Mouse (Mus musculus) MEL (cell line): ENCODE measurements around the gene Rgr. TPM values are rescaled to one million over a fixed set of nuclear protein-coding genes. Genes with fewer than 3 reads are reported as not detected.

Source experiments
- DNase-seq: peaks from one replicate; pipeline ENCODE4 v3.0.0; 2011; ENCODE audit warnings: low read depth, low spot score
- H3K27ac ChIP-seq: 2 replicates; pipeline ENCODE4 v1.5.1; 2012; ENCODE audit warnings: low read depth, mild to moderate bottlenecking, control low read depth, low read length, moderate library complexity; ENCODE audit not compliant: control insufficient read depth
- H3K27me3 ChIP-seq, 2 experiments: fragments of 150-350 bp in 1 of 2; sonication (generic) in 1 of 2; 2 replicates each; pipeline ENCODE4 v1.6.1; 2012; ENCODE audit warnings: low read length in 2 of 2, mild to moderate bottlenecking in 2 of 2, improper control_type of control experiment in 1 of 2, moderate library complexity in 1 of 2; ENCODE audit not compliant: insufficient read depth in 2 of 2, control insufficient read depth in 1 of 2
- H3K36me3 ChIP-seq, 2 experiments: 2 replicates each; pipeline ENCODE4 v1.6.1; 2012 to 2014; ENCODE audit warnings: low read length in 2 of 2, improper control_type of control experiment in 1 of 2, inconsistent platforms in 1 of 2, mild to moderate bottlenecking in 1 of 2; ENCODE audit not compliant: insufficient read depth in 2 of 2, control insufficient read depth in 1 of 2
- H3K4me1 ChIP-seq, 2 experiments: fragments of 150-350 bp in 1 of 2; sonication (generic) in 1 of 2; 2 replicates each; pipeline ENCODE4 v1.6.1; 2012; ENCODE audit warnings: low read length in 2 of 2, improper control_type of control experiment in 1 of 2, mild to moderate bottlenecking in 1 of 2; ENCODE audit not compliant: insufficient read depth in 2 of 2, control insufficient read depth in 1 of 2
- H3K4me3 ChIP-seq, 2 experiments: fragments of 150-350 bp in 1 of 2; sonication (generic) in 1 of 2; 2 replicates each; pipeline ENCODE4 v1.5.1; 2012; ENCODE audit warnings: low read depth in 2 of 2, low read length in 2 of 2, mild to moderate bottlenecking in 2 of 2, moderate library complexity in 2 of 2, control low read depth in 1 of 2, improper control_type of control experiment in 1 of 2; ENCODE audit not compliant: control insufficient read depth in 1 of 2, insufficient read depth in 1 of 2
- H3K79me2 ChIP-seq: 2 replicates; pipeline ENCODE4 v1.6.1; 2012; ENCODE audit warnings: mild to moderate bottlenecking, low read length, moderate library complexity; ENCODE audit not compliant: control insufficient read depth, poor library complexity, insufficient read depth
- H3K9ac ChIP-seq: 2 replicates; pipeline ENCODE4 v1.6.1; 2012; ENCODE audit warnings: low read depth, mild to moderate bottlenecking, control low read depth, low read length, moderate library complexity; ENCODE audit not compliant: control insufficient read depth, poor library complexity, severe bottlenecking
- H3K9me3 ChIP-seq: fragments of 150-350 bp; sonication (generic); replicated peaks from 2 replicates; pipeline ENCODE4 v1.6.1; 2012; ENCODE audit warnings: mild to moderate bottlenecking, low read length, improper control_type of control experiment, moderate library complexity; ENCODE audit not compliant: insufficient read depth
- BHLHE40 ChIP-seq: IDR thresholded peaks from 2 replicates; pipeline ENCODE4 v1.6.1; 2012; ENCODE audit warnings: low read depth, mild to moderate bottlenecking, inconsistent platforms, low read length, improper control_type of control experiment, borderline replicate concordance
- CHD1 ChIP-seq: IDR thresholded peaks from 2 replicates; pipeline ENCODE4 v1.6.1; 2012; ENCODE audit warnings: low read depth, mild to moderate bottlenecking, inconsistent platforms, low read length, improper control_type of control experiment
- E2F4 ChIP-seq: IDR thresholded peaks from 2 replicates; pipeline ENCODE4 v1.6.1; 2011; ENCODE audit warnings: low read depth, low read length, improper control_type of control experiment, borderline replicate concordance
- ELF1 ChIP-seq: IDR thresholded peaks from 2 replicates; pipeline ENCODE4 v1.6.1; 2014; ENCODE audit warnings: low read depth, mild to moderate bottlenecking, inconsistent platforms, low read length, improper control_type of control experiment, moderate library complexity
- EP300 ChIP-seq, 2 experiments: IDR thresholded peaks; 2 replicates each; pipeline ENCODE4 v1.6.1; 2011; ENCODE audit warnings: improper control_type of control experiment in 2 of 2, low read length in 2 of 2, low read depth in 1 of 2, mild to moderate bottlenecking in 1 of 2
- ETS1 ChIP-seq: IDR thresholded peaks from 2 replicates; pipeline ENCODE4 v1.6.1; 2012; ENCODE audit warnings: low read depth, mild to moderate bottlenecking, inconsistent platforms, low read length, improper control_type of control experiment, moderate library complexity
- GABPA ChIP-seq: IDR thresholded peaks from 2 replicates; pipeline ENCODE4 v1.6.1; 2012; ENCODE audit warnings: low read depth, mild to moderate bottlenecking, inconsistent platforms, low read length, improper control_type of control experiment, moderate library complexity
- JUND ChIP-seq: IDR thresholded peaks from 2 replicates; pipeline ENCODE4 v1.6.1; 2011; ENCODE audit warnings: low read depth, mild to moderate bottlenecking, improper control_type of control experiment, low read length
- KAT2A ChIP-seq: conservative IDR thresholded peaks from 2 replicates; pipeline ENCODE4 v1.6.1; 2012; ENCODE audit warnings: low read depth, low read length, improper control_type of control experiment, inconsistent platforms
- MAFK ChIP-seq: IDR thresholded peaks from 2 replicates; pipeline ENCODE4 v1.6.1; 2011; ENCODE audit warnings: low read depth, mild to moderate bottlenecking, low read length, improper control_type of control experiment, borderline replicate concordance
- MAX ChIP-seq: IDR thresholded peaks from 2 replicates; pipeline ENCODE4 v1.6.1; 2011; ENCODE audit warnings: low read length, improper control_type of control experiment
- MEF2A ChIP-seq: IDR thresholded peaks from 2 replicates; pipeline ENCODE4 v1.6.1; 2014; ENCODE audit warnings: low read depth, mild to moderate bottlenecking, inconsistent platforms, low read length, improper control_type of control experiment; ENCODE audit not compliant: poor library complexity, insufficient replicate concordance, severe bottlenecking; ENCODE audit errors: extremely low read depth
- MYB ChIP-seq: IDR thresholded peaks from 2 replicates; pipeline ENCODE4 v1.6.1; 2011; ENCODE audit warnings: mild to moderate bottlenecking, low read depth, low read length, improper control_type of control experiment
- NRF1 ChIP-seq: IDR thresholded peaks from 2 replicates; pipeline ENCODE4 v1.6.1; 2014; ENCODE audit warnings: low read depth, mild to moderate bottlenecking, inconsistent platforms, low read length, improper control_type of control experiment, moderate library complexity; ENCODE audit not compliant: poor library complexity, insufficient read depth, severe bottlenecking
- POLR2A ChIP-seq, 2 experiments: IDR thresholded peaks; 2 replicates each; pipeline ENCODE4 v1.6.1; 2011 to 2012; ENCODE audit warnings: low read length in 2 of 2, mild to moderate bottlenecking in 2 of 2, control low read depth in 1 of 2, improper control_type of control experiment in 1 of 2, low read depth in 1 of 2, moderate library complexity in 1 of 2; ENCODE audit not compliant: control insufficient read depth in 1 of 2, insufficient read depth in 1 of 2, poor library complexity in 1 of 2
- RAD21 ChIP-seq: IDR thresholded peaks from 2 replicates; pipeline ENCODE4 v1.6.1; 2011; ENCODE audit warnings: mild to moderate bottlenecking, low read depth, low read length, improper control_type of control experiment
- RCOR1 ChIP-seq: IDR thresholded peaks from 2 replicates; pipeline ENCODE4 v1.6.1; 2012; ENCODE audit warnings: low read depth, mild to moderate bottlenecking, inconsistent platforms, low read length, improper control_type of control experiment
- SIN3A ChIP-seq: IDR thresholded peaks from 2 replicates; pipeline ENCODE4 v1.6.1; 2012; ENCODE audit warnings: low read length, improper control_type of control experiment, inconsistent platforms
- SMC3 ChIP-seq: IDR thresholded peaks from 2 replicates; pipeline ENCODE4 v1.6.1; 2011; ENCODE audit warnings: low read depth, low read length, improper control_type of control experiment
- TBP ChIP-seq: IDR thresholded peaks from 2 replicates; pipeline ENCODE4 v1.8.0; 2011; ENCODE audit warnings: low read depth, low read length, improper control_type of control experiment
- UBTF ChIP-seq: IDR thresholded peaks from 2 replicates; pipeline ENCODE4 v1.6.1; 2012; ENCODE audit warnings: low read depth, mild to moderate bottlenecking, inconsistent platforms, low read length, improper control_type of control experiment, moderate library complexity, borderline replicate concordance; ENCODE audit not compliant: insufficient read depth
- ZKSCAN1 ChIP-seq: IDR thresholded peaks from 2 replicates; pipeline ENCODE4 v1.6.1; 2012; ENCODE audit warnings: low read depth, mild to moderate bottlenecking, inconsistent platforms, low read length, improper control_type of control experiment, moderate library complexity
- polyA plus RNA-seq, 2 experiments: library from polyadenylated mRNA; stranded (reverse) in 1 of 2; unstranded in 1 of 2; fragments of >175 nt in 1 of 2; fragments of >200 nt in 1 of 2; gene quantifications; 2 replicates each; pipeline versions ENCODE4 v1.2.1 to v1.2.4; 2012; ENCODE audit warnings: low replicate concordance in 2 of 2, low read depth in 1 of 2; ENCODE audit not compliant: insufficient read length in 2 of 2, insufficient read depth in 1 of 2, missing spikeins in 1 of 2
- total RNA-seq: library from RNA; depleted of rRNA; stranded (reverse); fragments of 300-350 nt; gene quantifications from 2 replicates; pipeline ENCODE4 v1.2.3, GENCODE M21; 2012

Rgr gene
- total and polyA plus RNA-seq, 3 experiments = not detected

DNA sequence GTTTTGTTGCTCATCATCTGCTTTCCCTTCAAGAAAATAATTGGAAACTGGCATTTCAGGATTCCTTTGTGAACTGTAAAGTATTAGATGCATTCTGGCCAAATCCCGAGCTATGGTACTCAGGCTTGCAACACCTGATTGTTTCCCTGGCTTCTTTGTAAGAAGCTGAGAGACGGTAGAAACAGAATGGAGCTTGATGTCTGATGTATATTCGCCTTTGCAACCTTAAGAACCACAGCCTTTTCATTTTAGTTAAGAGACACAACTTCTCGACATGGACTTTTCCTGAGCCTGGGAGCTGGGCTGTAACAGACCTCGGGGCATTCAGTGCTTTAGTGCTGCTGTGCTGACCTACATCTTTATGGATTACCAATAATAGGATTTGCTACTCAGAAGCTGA lies 18.9 kb upstream of the Rgr start, which contains the start of gene Lrit2:
TSS of gene Lrit2 (plus strand) at position 301 of the 400 bp plus-strand sequence.
- Histone ChIP-seq H3K9me3 (no peaks in the 10 kb centered on the region), H3K27ac (no peak within 1 kb of the TSS), H3K9ac (no peak within 1 kb of the TSS), H3K79me2 (no peaks in the 10 kb centered on the region), H3K4me3 (no peak within 1 kb of the TSS), H3K36me3 (no peaks in the 10 kb centered on the region), H3K27me3 (no peaks in the 10 kb centered on the region; a peak in 1 of 4 replicates), H3K4me1 (no peaks in the 10 kb centered on the region)
- TF ChIP-seq RCOR1 (no peak), E2F4 (no peak), SMC3 (no peak), POLR2A (IDR thresholded peaks at IDR 0.05; ENCODE audit: control insufficient read depth in 1 of 2, insufficient read depth in 1 of 2, low read depth in 1 of 2, low read length in 2 of 2, poor library complexity in 1 of 2) (no peak), BHLHE40 (no peak), UBTF (no peak), RAD21 (no peak), ETS1 (no peak), MYB (no peak), MAX (no peak), KAT2A (no peak), ELF1 (no peak), MAFK (no peak), MEF2A (no peak), GABPA (no peak), NRF1 (no peak), JUND (no peak)
- no peak for DNase-seq

DNA sequence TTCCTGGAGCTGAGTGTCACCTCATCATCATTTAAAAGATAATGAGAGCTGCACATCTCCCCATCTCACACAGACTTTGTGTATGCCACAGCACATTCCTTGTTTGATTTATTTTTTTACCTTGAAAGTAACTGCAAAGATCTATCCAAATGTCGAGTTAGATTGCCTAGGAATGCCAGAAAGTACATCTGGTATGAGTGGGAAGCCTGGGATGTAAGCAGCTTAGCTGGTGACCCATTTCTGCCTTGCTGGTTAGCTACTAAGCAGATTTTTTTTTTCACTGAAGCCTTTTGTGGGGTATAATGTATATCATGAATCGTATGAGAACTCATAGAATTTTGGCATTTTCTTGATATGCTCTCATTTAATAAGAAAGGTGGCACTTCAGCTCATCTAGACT lies 17.9 kb upstream of the Rgr start:
- DNase-seq = no peak
- Histone ChIP-seq H3K4me1 (no peaks in the 10 kb centered on the region), H3K36me3 (no peaks in the 10 kb centered on the region), H3K27me3 (no peaks in the 10 kb centered on the region; a peak in 1 of 4 replicates), H3K9ac (no peak overlapping the region), H3K9me3 (no peaks in the 10 kb centered on the region), H3K79me2 (no peaks in the 10 kb centered on the region), H3K4me3 (no peak overlapping the region), H3K27ac (no peak overlapping the region)
- no peak for TF ChIP-seq EP300 (IDR thresholded peaks at IDR 0.05; ENCODE audit: low read depth in 1 of 2, low read length in 2 of 2)
- no peak for TF ChIP-seq ZKSCAN1
- TF ChIP-seq SIN3A = no peak
- TF ChIP-seq E2F4 = no peak
- TF ChIP-seq CHD1 = no peak
- no peak for TF ChIP-seq TBP
- TF ChIP-seq ETS1 = no peak
